25 mouse cellular contexts compared by ENCODE assay signal in genomic region chr2:174366571-174366970, GRCm38 (mm10). TPM values are rescaled to one million over a fixed set of nuclear protein-coding genes. Genes with fewer than 3 reads are reported as not detected.
"Had no signal": no experiment of that assay in that cellular context is flagged by ENCODE, and none has a peak within 500 bp of the region (broad histone marks: within the 10 kb centered on the region; RNA-seq: fewer than 3 reads in every experiment).

No protein-coding gene starts in this region.

- H3K27me3 ChIP-seq: heart, embryonic 13.5 days; heart, embryonic 15.5 days; hindbrain, embryonic 13.5 days; hindbrain, embryonic 15.5 days; intestine, embryonic 15.5 days; limb, embryonic 12.5 days had no signal

- DNase-seq: forebrain, postnatal 0 days; gastrocnemius, postnatal 14 days; gastrocnemius, postnatal 36 days; heart, adult 2 months; heart, postnatal 14 days; heart, postnatal 36 days; kidney, adult 18-20 months; kidney, adult 8-10 months; kidney, postnatal 14 days; kidney, postnatal 4 days; liver; liver, embryonic 13.5 days had no signal

- H3K36me3 ChIP-seq: heart, embryonic 13.5 days; heart, embryonic 15.5 days; hindbrain, embryonic 13.5 days; hindbrain, embryonic 15.5 days; intestine, embryonic 15.5 days; limb, embryonic 10.5 days; limb, embryonic 12.5 days; liver, embryonic 13.5 days had no signal

- H3K4me2 ChIP-seq: heart, embryonic 11.5 days; heart, embryonic 13.5 days; heart, embryonic 15.5 days; hindbrain, embryonic 13.5 days; hindbrain, embryonic 15.5 days; intestine, embryonic 15.5 days; limb, embryonic 12.5 days; liver, embryonic 13.5 days had no signal

- H3K4me3 ChIP-seq: heart, adult 2 months; heart, embryonic 13.5 days; heart, embryonic 15.5 days; hindbrain, embryonic 13.5 days; hindbrain, embryonic 15.5 days; intestine, embryonic 15.5 days; layer of hippocampus, adult 2 months; limb, embryonic 10.5 days; limb, embryonic 12.5 days; liver, embryonic 13.5 days had no signal

- H3K27ac ChIP-seq: heart, adult 2 months; heart, embryonic 13.5 days; heart, embryonic 15.5 days; hindbrain, embryonic 13.5 days; hindbrain, embryonic 15.5 days; hindbrain, postnatal 0 days; intestine, embryonic 15.5 days; kidney, postnatal 0 days; layer of hippocampus, adult 2 months; limb, embryonic 10.5 days; limb, embryonic 12.5 days; liver, embryonic 13.5 days had no signal

- H3K9ac ChIP-seq: forebrain, postnatal 0 days; heart, embryonic 13.5 days; heart, embryonic 15.5 days; hindbrain, embryonic 13.5 days; hindbrain, embryonic 15.5 days; intestine, embryonic 15.5 days; limb, embryonic 12.5 days; liver, embryonic 13.5 days had no signal

- ATAC-seq: forebrain, postnatal 0 days; hindbrain, postnatal 0 days; inflammation-experienced regulatory T-cells, adult 6 months; intestine, embryonic 15.5 days; intestine, postnatal 0 days had no signal

- H3K9me3 ChIP-seq: heart, embryonic 13.5 days; heart, embryonic 15.5 days; hindbrain, embryonic 13.5 days; hindbrain, embryonic 15.5 days; intestine, embryonic 15.5 days; limb, embryonic 10.5 days; limb, embryonic 12.5 days; liver, embryonic 13.5 days had no signal

- H3K4me1 ChIP-seq: heart, embryonic 13.5 days; heart, embryonic 15.5 days; hindbrain, embryonic 13.5 days; hindbrain, embryonic 15.5 days; intestine, embryonic 15.5 days; limb, embryonic 10.5 days; limb, embryonic 12.5 days; liver, embryonic 13.5 days had no signal

RNA-seq across cellular contexts. Expression of gene Gm20721, which starts 20.1 kb away (rescaled TPM):
- total RNA-seq: forebrain, postnatal 0 days; hindbrain, postnatal 0 days had no signal
- polyA plus RNA-seq: heart, adult 2 months; inflammation-experienced regulatory T-cells, adult 6 months had no signal
